Comparison of ENCODE assay signal across 10 mouse cellular contexts in the genomic region with DNA sequence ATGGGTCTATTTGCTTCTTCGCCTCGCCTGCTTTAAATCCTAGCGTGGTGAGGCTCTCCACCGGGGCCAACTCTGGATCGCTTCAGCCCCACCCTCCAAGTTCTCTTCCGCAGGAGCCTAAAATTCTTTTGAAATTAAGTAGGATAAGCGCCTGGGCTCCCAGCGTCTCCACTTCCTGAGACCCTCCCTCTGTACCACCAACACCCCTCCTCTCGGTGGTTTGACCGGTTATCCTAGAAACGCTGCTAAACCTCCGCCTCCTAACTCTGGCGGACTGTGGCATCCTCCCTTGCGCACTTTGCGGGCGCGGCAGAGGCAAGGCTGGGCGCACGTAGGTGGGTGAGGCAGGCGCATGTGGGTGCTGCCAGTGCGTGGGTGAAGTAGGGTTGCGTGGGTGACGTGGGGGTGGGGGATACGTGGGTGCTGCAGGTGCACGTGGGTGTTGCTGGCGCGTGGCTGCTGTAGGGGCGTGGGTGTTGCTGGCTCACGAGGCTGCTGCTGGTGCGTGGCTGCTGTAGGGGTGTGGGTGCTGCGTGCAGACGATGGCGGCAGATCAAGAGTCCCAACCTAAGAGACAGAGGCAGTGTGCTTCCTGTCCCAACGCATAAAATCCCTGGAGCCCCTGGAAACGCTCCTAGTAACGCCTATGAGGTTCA. TPM values are rescaled to one million over a fixed set of nuclear protein-coding genes. Genes with fewer than 3 reads are reported as not detected.
DNase-seq lines count a peak whose midpoint lies in the region; ATAC-seq and TF ChIP-seq lines count a peak whose summit lies in the region.
"Had no signal": no experiment of that assay in that cellular context is flagged by ENCODE, and none has a peak within 500 bp of the region (broad histone marks: within the 10 kb centered on the region; RNA-seq: fewer than 3 reads in every experiment).

No protein-coding gene starts in this region.

- peak overlapping the region; percentile 96 for H3K4me2 ChIP-seq in forebrain, embryonic 16.5 days (ENCODE audit: low read length)
- H3K4me2 ChIP-seq in myocyte (ENCODE audit: low read depth), result peak overlapping the region; percentile 55

- H3K27ac ChIP-seq in heart, adult 2 months, result no peak overlapping the region
- no peak overlapping the region for H3K27ac ChIP-seq in forebrain, embryonic 16.5 days (ENCODE audit: low read length)

- peak overlapping the region; percentile 28; the same call in 1 of the 2 replicates for H3K9ac ChIP-seq in heart, adult 2 months (ENCODE audit: low read depth, low read length)
- H3K9ac ChIP-seq in forebrain, embryonic 16.5 days (replicated peaks; ENCODE audit: low read depth, low read length), result peak overlapping the region; percentile 63

- WGBS in heart, adult 2 months, result 2% methylated on average over 36 of the region's 36 CpGs
- 1% methylated on average over 36 of the region's 36 CpGs for WGBS in forebrain, embryonic 16.5 days

- H3K79me2 ChIP-seq in heart, adult 2 months (replicated peaks; ENCODE audit: control insufficient read depth, insufficient read depth, low read length), result no peaks in the 10 kb centered on the region
- H3K79me2 ChIP-seq in myocyte (ENCODE audit: control insufficient read depth, insufficient read depth), result no peaks in the 10 kb centered on the region

- H3K36me3 ChIP-seq in heart, adult 2 months (ENCODE audit: control insufficient read depth, insufficient read depth, low read length), result no peaks in the 10 kb centered on the region
- H3K36me3 ChIP-seq in forebrain, embryonic 16.5 days (ENCODE audit: control insufficient read depth, insufficient read depth), result no peaks in the 10 kb centered on the region
- H3K36me3 ChIP-seq in myocyte (ENCODE audit: control insufficient read depth, insufficient read depth), result no peaks in the 10 kb centered on the region

- no peak for TF ChIP-seq EP300 in heart, adult 2 months (IDR thresholded peaks at IDR 0.05; ENCODE audit: insufficient read depth, low read depth, low read length)

- peak in 1 of 2 experiments; percentile 4 for DNase-seq in heart, adult 2 months
- DNase-seq in heart, postnatal 25 days (ENCODE audit: low spot score), result no peak
- peak; percentile 56 for DNase-seq in ES-CJ7 (ENCODE audit: low read depth, low spot score)
- DNase-seq in layer of hippocampus, postnatal 25 days (ENCODE audit: extremely low spot score in 1 of 2, low spot score in 1 of 2), result peak; percentile 22 to 49
- no peak for DNase-seq in gastrocnemius, postnatal 36 days
- no peak for DNase-seq in spleen, postnatal 4 days (ENCODE audit: low spot score in 2 of 2)

- intact Hi-C loops in heart, adult 2 months (cut with DNase I), result no loop called here
- intact Hi-C loops in heart, postnatal 25 days (cut with DNase I), result no loop called here
- intact Hi-C loops in gastrocnemius, postnatal 36 days (cut with DNase I), result no loop called here

- TF ChIP-seq POLR2A in heart, adult 2 months (IDR thresholded peaks at IDR 0.05; ENCODE audit: insufficient read depth, low read depth, low read length), result no peak
- no peak for TF ChIP-seq POLR2A in myocyte (IDR thresholded peaks at IDR 0.05; ENCODE audit: insufficient read length, low read depth)

- H3K9me3 ChIP-seq in forebrain, embryonic 16.5 days (ENCODE audit: control insufficient read depth, low read length), result 0 out of 2 replicates have a peak, but pooled peaks cover 2% of the 10 kb centered on the region

- peak overlapping the region; percentile 26; the same call in 1 of the 2 replicates for H3K4me3 ChIP-seq in heart, adult 2 months
- peak overlapping the region; percentile 55 for H3K4me3 ChIP-seq in forebrain, embryonic 16.5 days (replicated peaks; ENCODE audit: low read length)
- no peak overlapping the region for H3K4me3 ChIP-seq in myocyte

- H3K4me1 ChIP-seq in heart, adult 2 months (ENCODE audit: control insufficient read depth, insufficient read depth, low read length), result no peaks in the 10 kb centered on the region
- peaks cover 5% of the 10 kb centered on the region for H3K4me1 ChIP-seq in forebrain, embryonic 16.5 days (replicated peaks; ENCODE audit: control insufficient read depth, insufficient read depth, low read length)

- ATAC-seq in forebrain, embryonic 16.5 days, result peak; percentile 75

- no peaks in the 10 kb centered on the region; the same call in 1 of the 2 replicates for H3K27me3 ChIP-seq in heart, adult 2 months (ENCODE audit: control insufficient read depth, insufficient read depth, low read length)
- no peaks in the 10 kb centered on the region for H3K27me3 ChIP-seq in forebrain, embryonic 16.5 days (replicated peaks; ENCODE audit: control insufficient read depth, insufficient read depth, low read length)
- H3K27me3 ChIP-seq in myocyte (ENCODE audit: control insufficient read depth, insufficient read depth, insufficient read length), result peaks cover 5% of the 10 kb centered on the region
- H3K27me3 ChIP-seq: CH12.LX had no signal

- H3ac ChIP-seq in myocyte (ENCODE audit: control insufficient read depth, insufficient read length), result no peak overlapping the region

- no peak for TF ChIP-seq CTCF in heart, adult 2 months (IDR thresholded peaks at IDR 0.05)

TF ChIP-seq in myocyte, 11 proteins besides CTCF, POLR2A, EP300 and RAD21:
- TF ChIP-seq TCF12 (IDR thresholded peaks at IDR 0.05; ENCODE audit: insufficient read depth, poor library complexity, severe bottlenecking), result no peak
- peak in 1 of 3 experiments; percentile 43 for TF ChIP-seq MYOD1 (IDR thresholded peaks at IDR 0.05; ENCODE audit: control insufficient read depth in 1 of 3, insufficient read length in 2 of 3, low read depth in 2 of 3)
- peak in 2 of 3 experiments; percentile 22 to 30 for TF ChIP-seq MYOG (IDR thresholded peaks at IDR 0.05; ENCODE audit: control insufficient read depth in 1 of 3, insufficient read depth in 1 of 3, insufficient read length in 2 of 3, low read depth in 2 of 3)
- no peak for TF ChIP-seq MAX (IDR thresholded peaks at IDR 0.05; ENCODE audit: low read depth)

RNA-seq across cellular contexts. Expression of a gene that starts 25.6 kb away (rescaled TPM):
- total RNA-seq in heart, adult 2 months (2021), result 1 to 10 TPM in 1 of 2 experiments, under 1 TPM in 1; 0.91 to 2.1 TPM
- polyA plus RNA-seq in heart, adult 2 months (2012; rRNA removed), result 0.80 and 1.2 TPM in 2 replicates
- 1 to 10 TPM; 2.3 TPM for total RNA-seq in heart, postnatal 25 days (2021)
- polyA plus RNA-seq in forebrain, embryonic 16.5 days (2015; fragmentation: Nextera tagmentation; extraction: Ambion mirVana), result 8.8 and 9.2 TPM in 2 replicates
- 100 to 1,000 TPM; 113 to 143 TPM for total RNA-seq in layer of hippocampus, postnatal 25 days (2021)
- polyA plus RNA-seq in myocyte (2012; fragmentation: generic; extraction: Trizol), result 0.17 TPM
- total RNA-seq in gastrocnemius, postnatal 36 days (2021), result 1 to 10 TPM in 1 of 2 experiments, under 1 TPM in 1; 0.69 to 1.2 TPM
- total RNA-seq: hematopoietic stem cell, adult 5-6 weeks had no signal

RNA-seq across cellular contexts. Expression of a gene that starts 50.2 kb away (rescaled TPM):
- total RNA-seq in heart, adult 2 months (2021), result 1 to 10 TPM in 1 of 2 experiments, under 1 TPM in 1; 0.50 to 1.2 TPM
- 1.5 and 1.6 TPM in 2 replicates for polyA plus RNA-seq in heart, adult 2 months (2012; rRNA removed)
- total RNA-seq in heart, postnatal 25 days (2021), result 1 to 10 TPM; 1.8 to 2.5 TPM
- polyA plus RNA-seq in forebrain, embryonic 16.5 days (2015; fragmentation: Nextera tagmentation; extraction: Ambion mirVana), result 97.5 and 118 TPM in 2 replicates
- 1 to 10 TPM; 1.3 TPM for total RNA-seq in layer of hippocampus, postnatal 25 days (2021)
- polyA plus RNA-seq in myocyte (2012; fragmentation: generic; extraction: Trizol), result 95.1 TPM
- total RNA-seq in gastrocnemius, postnatal 36 days (2021), result 1 to 10 TPM in 1 of 2 experiments, under 1 TPM in 1; 0.99 to 1.9 TPM

RNA-seq across cellular contexts. Expression of a gene that starts 56.7 kb away (rescaled TPM):
- total RNA-seq in heart, adult 2 months (2021), result 10 to 100 TPM; 11.1 to 11.5 TPM
- polyA plus RNA-seq in heart, adult 2 months (2012; rRNA removed), result 15.3 and 20.6 TPM in 2 replicates
- total RNA-seq in heart, postnatal 25 days (2021), result 10 to 100 TPM; 13.9 to 14.6 TPM
- polyA plus RNA-seq in forebrain, embryonic 16.5 days (2015; fragmentation: Nextera tagmentation; extraction: Ambion mirVana), result 31.2 and 40.0 TPM in 2 replicates
- total RNA-seq in layer of hippocampus, postnatal 25 days (2021), result 10 to 100 TPM; 17.1 to 19.6 TPM
- polyA plus RNA-seq in myocyte (2012; fragmentation: generic; extraction: Trizol), result 8.7 TPM
- 1 to 10 TPM; 8.4 to 8.9 TPM for total RNA-seq in gastrocnemius, postnatal 36 days (2021)

Comparison
In these comparisons a context has a peak if more than half of its experiments do, and no peak if none do; other contexts are left out.
1. DNase-seq: peak in ES-CJ7 (single experiment) and layer of hippocampus, postnatal 25 days (2 of 2); none in heart, postnatal 25 days (single experiment), gastrocnemius, postnatal 36 days (0 of 2) and spleen, postnatal 4 days (0 of 2).
2. RNA of a gene that starts 25.6 kb away (total RNA-seq): 113 to 143 TPM in layer of hippocampus, postnatal 25 days; 2.3 TPM in heart, postnatal 25 days, 0.91 to 2.1 TPM in heart, adult 2 months and 0.69 to 1.2 TPM in gastrocnemius, postnatal 36 days; every median in the first group is over 10 times any median in the second.